Mouse (Mus musculus) limb, embryonic 11.5 days (tissue): ENCODE results near the gene Klf15. TPM values are rescaled to one million over a fixed set of nuclear protein-coding genes. Genes with fewer than 3 reads are reported as not detected.

ENCODE experiments used
- ATAC-seq: fragments of 200-750 bp; cut with Nextera tagmentation; 2 replicates; pipeline ENCODE4 v1.8.0; 2017; ENCODE audit warnings: low read depth; ENCODE audit not compliant: insufficient number of reproducible peaks, low FRiP score, low TSS enrichment
- DNase-seq: peaks from one replicate; pipeline ENCODE4 v3.0.0-alpha.2; 2015; ENCODE audit warnings: low spot score
- H3K27ac ChIP-seq: fragments of 300-500 bp; sonication (generic); replicated peaks from 2 replicates; pipeline ENCODE4 v1.5.1; 2014; ENCODE audit warnings: low read depth, mild to moderate bottlenecking, low read length
- H3K27me3 ChIP-seq: fragments of 300-500 bp; sonication (generic); 2 replicates; pipeline ENCODE4 v1.6.1; 2014; ENCODE audit warnings: mild to moderate bottlenecking, low read length, mixed read lengths; ENCODE audit not compliant: control insufficient read depth, insufficient read depth
- H3K36me3 ChIP-seq: fragments of 300-500 bp; sonication (generic); 2 replicates; pipeline ENCODE4 v1.6.1; 2014; ENCODE audit warnings: mild to moderate bottlenecking, low read length, moderate library complexity, mixed read lengths; ENCODE audit not compliant: control insufficient read depth, insufficient read depth
- H3K4me1 ChIP-seq: fragments of 300-500 bp; sonication (generic); 2 replicates; pipeline ENCODE4 v1.6.1; 2014; ENCODE audit warnings: low read length, mixed read lengths; ENCODE audit not compliant: control insufficient read depth, insufficient read depth
- H3K4me2 ChIP-seq: fragments of 300-500 bp; sonication (generic); 2 replicates; pipeline ENCODE4 v1.6.1; 2014; ENCODE audit warnings: low read depth, mild to moderate bottlenecking, moderate library complexity; ENCODE audit not compliant: severe bottlenecking
- H3K4me3 ChIP-seq: fragments of 300-500 bp; sonication (generic); 2 replicates; pipeline ENCODE4 v1.5.1; 2014; ENCODE audit warnings: low read depth, low read length
- H3K9ac ChIP-seq: fragments of 300-500 bp; sonication (generic); 2 replicates; pipeline ENCODE4 v1.6.1; 2014; ENCODE audit warnings: mild to moderate bottlenecking, low read length
- H3K9me3 ChIP-seq: fragments of 300-500 bp; sonication (generic); 2 replicates; pipeline ENCODE4 v1.6.1; 2016; ENCODE audit warnings: low read length; ENCODE audit not compliant: control insufficient read depth
- WGBS: fragments of 180-500 bp; shearing (Covaris S2); extraction: QIAGEN DNeasy Blood & Tissue Kit; methylation state at CpG from one replicate; pipeline ENCODE4 v1.1.7; 2014; 5-methylcytosine and 5-hydroxymethylcytosine counted together
- polyA plus RNA-seq: library from polyadenylated mRNA; unstranded; fragments of >200 nt; fragmentation: Nextera tagmentation; extraction: Ambion mirVana; gene quantifications from 2 replicates; pipeline ENCODE4 v1.2.1, GENCODE M21; 2014

Klf15 gene
- polyA plus RNA-seq, 1 experiment from 2014 or later: 3.6 TPM

- WGBS: 85% methylated on average over 3 of the region's 3 CpGs
- ATAC-seq (no peak), DNase-seq (no peak)
- no peaks in the 10 kb centered on the region for H3K27me3 ChIP-seq
- no peak overlapping the region for H3K9ac ChIP-seq
- no peak overlapping the region for H3K4me2 ChIP-seq
- no peaks in the 10 kb centered on the region for H3K4me1 ChIP-seq
- no peak overlapping the region for H3K27ac ChIP-seq
- no peaks in the 10 kb centered on the region for H3K36me3 ChIP-seq
- no peaks in the 10 kb centered on the region for H3K9me3 ChIP-seq
- no peak overlapping the region for H3K4me3 ChIP-seq
Measured at GRCm38 (mm10) chr6:90489532-90489931, 27.2 kb downstream of the Klf15 start.

DNA sequence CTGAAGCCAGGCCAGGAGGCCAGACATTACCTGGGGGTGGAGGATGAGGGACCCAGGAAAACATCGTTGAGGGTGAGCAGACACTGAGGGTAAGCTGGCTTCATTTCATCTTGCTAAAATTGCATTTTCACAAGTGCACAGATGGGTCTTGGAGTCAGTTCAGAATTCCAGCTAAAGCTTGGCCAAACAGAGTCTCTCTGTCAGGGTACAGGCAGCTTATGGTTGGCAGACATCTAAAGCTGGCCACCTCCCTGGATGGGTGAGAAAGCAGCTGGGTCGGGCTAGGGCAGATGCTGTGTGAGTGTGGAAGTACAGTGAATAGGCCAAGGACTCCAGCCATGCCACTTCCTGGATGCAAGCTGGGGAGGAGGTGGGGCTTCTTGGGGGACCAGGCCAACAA, 28.6 kb downstream of the Klf15 start:
- Histone ChIP-seq H3K27ac (no peak overlapping the region), H3K36me3 (no peaks in the 10 kb centered on the region), H3K27me3 (no peaks in the 10 kb centered on the region), H3K9me3 (no peaks in the 10 kb centered on the region), H3K4me3 (no peak overlapping the region), H3K9ac (no peak overlapping the region), H3K4me2 (no peak overlapping the region), H3K4me1 (no peaks in the 10 kb centered on the region)
- DNase-seq: no peak
- 78% methylated on average over 2 of the region's 2 CpGs for WGBS
- no peak for ATAC-seq

DNA sequence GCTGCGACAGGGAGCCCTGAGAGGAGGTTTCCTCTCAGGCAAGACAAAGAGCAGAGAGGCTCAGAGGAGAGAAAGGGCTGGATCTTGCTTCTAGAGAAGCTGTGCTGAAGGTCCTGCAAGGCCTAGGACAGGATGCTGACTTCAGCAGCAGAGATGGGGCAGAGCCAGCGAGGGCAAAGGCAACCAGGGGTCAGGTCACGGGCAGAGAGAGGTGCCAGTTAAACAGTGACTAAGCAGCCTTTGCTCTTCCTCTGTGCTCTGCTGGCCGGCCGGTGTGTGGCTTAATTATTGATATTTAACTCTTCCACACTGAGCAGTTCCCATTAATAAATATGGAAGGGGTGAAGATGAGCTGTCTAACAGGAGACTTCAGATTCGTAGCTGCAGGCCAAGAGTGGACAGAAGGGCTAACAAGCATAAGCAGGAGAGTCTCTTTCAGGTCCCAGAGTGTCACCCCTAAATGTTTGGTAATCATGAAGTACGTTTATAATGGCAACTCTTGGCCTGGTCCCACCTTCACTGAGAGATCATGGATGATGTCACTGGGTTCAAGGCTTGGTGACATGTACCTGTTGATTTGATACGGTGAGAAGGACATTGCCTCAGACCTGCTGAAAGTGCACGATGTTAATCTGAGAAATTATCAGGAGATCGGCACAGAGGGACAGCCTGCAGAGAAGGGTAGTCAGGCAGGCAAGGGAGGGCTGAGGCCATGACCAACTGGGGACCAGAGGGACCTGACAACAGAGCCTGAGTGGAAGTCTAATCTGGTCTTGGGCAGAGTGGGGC, 29.8 kb downstream of the Klf15 start:
- H3K4me1 ChIP-seq: no peaks in the 10 kb centered on the region
- no peak overlapping the region for H3K4me2 ChIP-seq
- ATAC-seq (no peak), DNase-seq (no peak)
- H3K9me3 ChIP-seq: no peaks in the 10 kb centered on the region
- H3K9ac ChIP-seq: no peak overlapping the region
- H3K4me3 ChIP-seq: no peak overlapping the region
- WGBS: 86% methylated on average over 10 of the region's 10 CpGs
- H3K27ac ChIP-seq: no peak overlapping the region
- no peaks in the 10 kb centered on the region for H3K27me3 ChIP-seq
- H3K36me3 ChIP-seq: no peaks in the 10 kb centered on the region

DNA sequence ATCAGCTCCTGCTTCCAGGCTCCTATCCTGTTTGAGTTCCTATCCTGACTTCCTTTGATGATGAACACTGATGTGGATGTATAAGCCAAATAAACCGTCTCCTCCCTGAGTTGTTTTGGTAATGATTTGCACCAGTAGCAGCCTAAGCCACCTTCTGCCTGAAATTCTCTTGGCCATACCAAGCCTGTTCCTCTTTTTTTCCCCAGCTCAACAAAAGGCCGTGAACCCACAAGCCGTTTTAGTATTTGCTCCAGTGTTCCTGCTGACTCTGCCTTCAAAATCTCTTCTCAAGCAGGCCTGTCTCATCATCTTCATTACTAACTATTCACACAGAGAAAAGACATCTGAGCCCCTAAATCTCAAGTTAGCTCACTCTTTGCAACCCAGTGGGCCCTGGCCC, 31.8 kb downstream of the Klf15 start:
- no peaks in the 10 kb centered on the region for H3K27me3 ChIP-seq
- H3K9ac ChIP-seq: no peak overlapping the region
- H3K4me1 ChIP-seq: no peaks in the 10 kb centered on the region
- WGBS: 77% methylated on average over 3 of the region's 3 CpGs
- no peak overlapping the region for H3K4me2 ChIP-seq
- H3K4me3 ChIP-seq: no peak overlapping the region
- ATAC-seq (no peak), DNase-seq (no peak)
- no peaks in the 10 kb centered on the region for H3K36me3 ChIP-seq
- H3K9me3 ChIP-seq: no peaks in the 10 kb centered on the region
- no peak overlapping the region for H3K27ac ChIP-seq

DNA sequence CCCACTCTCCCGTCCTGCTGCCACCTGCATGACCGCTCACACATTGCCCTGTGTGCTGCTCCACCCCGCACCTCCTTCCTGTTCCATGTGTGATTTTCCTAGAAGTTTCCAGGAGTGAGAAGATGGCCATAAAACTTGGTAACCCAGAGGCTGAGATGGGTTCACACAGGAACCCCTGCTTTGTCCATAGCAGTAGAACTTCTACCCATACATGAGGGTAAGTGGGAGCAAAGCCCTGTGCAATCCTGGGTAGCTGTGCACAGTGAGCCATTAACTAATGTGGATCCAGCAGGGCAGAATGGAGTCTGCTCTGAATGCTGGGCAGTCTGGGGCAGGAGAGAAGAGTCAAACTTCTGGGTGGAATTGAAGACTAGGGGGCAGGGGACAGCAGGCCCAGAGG, 32.2 kb downstream of the Klf15 start:
- H3K27ac ChIP-seq: no peak overlapping the region
- H3K36me3 ChIP-seq: no peaks in the 10 kb centered on the region
- ATAC-seq (no peak), DNase-seq (no peak)
- H3K4me2 ChIP-seq: no peak overlapping the region
- no peak overlapping the region for H3K4me3 ChIP-seq
- H3K9ac ChIP-seq: no peak overlapping the region
- H3K27me3 ChIP-seq: no peaks in the 10 kb centered on the region
- 85% methylated on average over 3 of the region's 3 CpGs for WGBS
- H3K4me1 ChIP-seq: no peaks in the 10 kb centered on the region
- H3K9me3 ChIP-seq: no peaks in the 10 kb centered on the region

GRCm38 (mm10) chr6:90495282-90495912, 33.0 kb downstream of the Klf15 start:
- Histone ChIP-seq H3K4me1 (no peaks in the 10 kb centered on the region), H3K27me3 (no peaks in the 10 kb centered on the region), H3K9me3 (no peaks in the 10 kb centered on the region), H3K4me2 (no peak overlapping the region), H3K36me3 (no peaks in the 10 kb centered on the region), H3K4me3 (no peak overlapping the region), H3K9ac (no peak overlapping the region), H3K27ac (no peak overlapping the region)
- DNase-seq: no peak
- WGBS: 60% methylated on average over 6 of the region's 7 CpGs
- no peak for ATAC-seq

DNA sequence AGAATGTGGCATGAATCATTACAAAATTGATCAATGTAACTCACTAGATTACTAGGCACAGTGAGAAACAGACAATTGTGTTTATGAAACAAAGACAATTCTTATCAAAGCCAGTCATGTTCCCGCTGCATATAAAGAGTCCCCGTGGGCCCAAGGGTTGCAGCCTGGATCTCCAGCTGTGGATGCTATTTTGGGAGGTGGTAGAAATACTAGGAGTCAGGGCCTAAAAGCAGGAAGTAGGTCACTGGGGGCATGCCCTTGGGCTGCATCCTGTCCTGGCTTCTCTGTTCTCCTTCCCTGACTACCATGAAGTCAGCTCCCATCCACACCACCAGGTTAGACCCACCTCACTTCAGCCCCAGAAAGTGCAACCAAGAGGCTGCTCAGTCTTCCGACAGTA, 33.8 kb downstream of the Klf15 start:
- no peak overlapping the region for H3K9ac ChIP-seq
- H3K27ac ChIP-seq: no peak overlapping the region
- no peak overlapping the region for H3K4me2 ChIP-seq
- WGBS: 76% methylated on average over 3 of the region's 3 CpGs
- no peaks in the 10 kb centered on the region for H3K4me1 ChIP-seq
- no peaks in the 10 kb centered on the region for H3K9me3 ChIP-seq
- DNase-seq (no peak), ATAC-seq (no peak)
- no peaks in the 10 kb centered on the region for H3K36me3 ChIP-seq
- H3K4me3 ChIP-seq: no peak overlapping the region
- no peaks in the 10 kb centered on the region for H3K27me3 ChIP-seq

GRCm38 (mm10) chr6:90499509-90499908, 37.1 kb downstream of the Klf15 start:
- Histone ChIP-seq H3K4me2 (no peak overlapping the region), H3K9ac (no peak overlapping the region), H3K9me3 (no peaks in the 10 kb centered on the region), H3K4me1 (no peaks in the 10 kb centered on the region), H3K4me3 (no peak overlapping the region), H3K36me3 (no peaks in the 10 kb centered on the region), H3K27ac (no peak overlapping the region), H3K27me3 (no peaks in the 10 kb centered on the region)
- no peak for DNase-seq
- no peak for ATAC-seq
- 64% methylated on average over 4 of the region's 4 CpGs for WGBS
